Mouse (Mus musculus) spleen, adult 2 months (tissue): ENCODE data around the gene Pgls. TPM values are rescaled to one million over a fixed set of nuclear protein-coding genes. Genes with fewer than 3 reads are reported as not detected.
A peak's percentile ranks its signal among the peaks of the same experiment; 100 is the strongest.

ENCODE experiments used
- DNase-seq, 2 experiments: peaks; one replicate each; pipeline versions ENCODE4 v3.0.0 to v3.0.0-alpha.2; 2012 to 2021; ENCODE audit warnings: low spot score in 2 of 2, low read depth in 1 of 2
- H3K27ac ChIP-seq: fragments of 200-500 bp; 2 replicates; pipeline ENCODE4 v1.5.1; 2012; ENCODE audit warnings: low read length, inconsistent platforms; ENCODE audit not compliant: insufficient read depth
- H3K27me3 ChIP-seq: fragments of 200-500 bp; 2 replicates; pipeline ENCODE4 v1.6.1; 2012; ENCODE audit warnings: mild to moderate bottlenecking, moderate library complexity, low read length, inconsistent platforms; ENCODE audit not compliant: control insufficient read depth, insufficient read depth
- H3K36me3 ChIP-seq: fragments of 200-500 bp; 2 replicates; pipeline ENCODE4 v1.6.1; 2012; ENCODE audit warnings: mild to moderate bottlenecking, low read length, inconsistent platforms; ENCODE audit not compliant: control insufficient read depth, insufficient read depth
- H3K4me1 ChIP-seq: fragments of 200-500 bp; 2 replicates; pipeline ENCODE4 v1.6.1; 2011; ENCODE audit warnings: inconsistent platforms; ENCODE audit not compliant: control insufficient read depth, insufficient read depth, insufficient read length
- H3K4me3 ChIP-seq: fragments of 200-500 bp; 2 replicates; pipeline ENCODE4 v1.5.1; 2011; ENCODE audit warnings: mild to moderate bottlenecking, inconsistent platforms; ENCODE audit not compliant: insufficient read depth, insufficient read length; ENCODE audit errors: extremely low read depth
- CTCF ChIP-seq: fragments of 200-500 bp; IDR thresholded peaks from 2 replicates; pipeline ENCODE4 v1.5.1; 2011; ENCODE audit warnings: mild to moderate bottlenecking, inconsistent platforms; ENCODE audit not compliant: insufficient read depth, insufficient read length, insufficient replicate concordance; ENCODE audit errors: extremely low read depth
- POLR2A ChIP-seq: fragments of 200-500 bp; IDR thresholded peaks from 2 replicates; pipeline ENCODE4 v1.6.1; 2011; ENCODE audit warnings: low read depth, low read length, inconsistent platforms
- WGBS: fragments of 180-500 bp; shearing (Covaris S2); methylation state at CpG from one replicate; pipeline ENCODE4 v1.1.7; 2018; 5-methylcytosine and 5-hydroxymethylcytosine counted together
- polyA plus RNA-seq: library from polyadenylated mRNA; depleted of rRNA; stranded (reverse); fragments of >200 nt; gene quantifications from 2 replicates; pipeline ENCODE4 v1.2.3, GENCODE M21; 2012; rRNA removed

Pgls gene
- 171 and 224 TPM in 2 replicates for polyA plus RNA-seq

DNA sequence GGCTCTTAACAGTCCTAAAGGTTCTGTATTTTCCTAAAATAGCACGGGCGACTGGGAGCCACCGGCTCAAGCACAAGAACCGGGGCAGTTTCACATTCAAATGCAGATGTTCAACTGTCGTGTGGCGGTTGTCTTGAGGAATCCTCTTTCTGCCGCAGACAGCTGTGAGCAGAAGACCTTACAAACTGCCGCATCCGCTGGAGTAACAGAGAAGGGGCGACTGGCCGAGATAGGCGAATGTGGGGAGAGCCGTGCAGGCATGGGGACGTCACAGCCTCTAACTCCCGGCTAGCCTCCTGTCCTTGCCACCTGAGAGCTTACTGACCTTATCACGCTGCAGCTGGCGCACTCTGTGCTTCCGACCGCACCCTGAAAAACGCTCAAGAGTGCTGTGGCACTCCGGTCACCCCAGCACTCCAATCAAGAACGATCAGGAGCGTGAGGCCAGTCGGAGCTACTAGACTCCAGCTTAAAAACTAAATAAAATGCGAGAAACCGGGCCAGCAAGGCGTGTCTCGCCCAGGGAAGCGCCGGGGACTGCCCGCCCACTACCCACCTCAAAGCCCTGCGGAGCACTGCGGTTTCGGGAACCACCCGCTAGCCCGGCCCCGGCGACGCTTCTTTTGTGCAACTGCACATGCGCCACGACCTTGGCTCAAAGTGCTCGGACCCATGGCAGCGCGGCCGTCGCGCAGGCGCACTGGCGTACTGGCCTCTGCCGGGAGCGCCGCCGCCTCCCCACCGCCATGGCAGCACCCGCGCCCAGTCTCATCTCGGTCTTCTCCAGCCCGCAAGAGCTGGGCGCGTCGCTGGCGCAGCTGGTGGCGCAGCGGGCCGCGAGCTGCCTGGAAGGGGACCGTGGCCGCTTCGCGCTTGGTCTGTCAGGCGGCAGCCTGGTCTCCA is at the start of gene Pgls:
Gene Pgls, plus strand, starts transcription at position 706 of the 903 bp plus-strand sequence.
- Histone ChIP-seq H3K4me1 (peaks cover 20% of the 10 kb centered on the region; the same call in 1 of the 2 replicates), H3K4me3 (peak within 1 kb of the TSS; percentile 95), H3K27me3 (no peaks in the 10 kb centered on the region), H3K27ac (peak within 1 kb of the TSS; percentile 99), H3K36me3 (no peaks in the 10 kb centered on the region)
- TF ChIP-seq POLR2A (peak; percentile 65), CTCF (no peak)
- under 1% methylated on average over 71 of the region's 71 CpGs for WGBS
- DNase-seq: peak; percentile 76 to 96

DNA sequence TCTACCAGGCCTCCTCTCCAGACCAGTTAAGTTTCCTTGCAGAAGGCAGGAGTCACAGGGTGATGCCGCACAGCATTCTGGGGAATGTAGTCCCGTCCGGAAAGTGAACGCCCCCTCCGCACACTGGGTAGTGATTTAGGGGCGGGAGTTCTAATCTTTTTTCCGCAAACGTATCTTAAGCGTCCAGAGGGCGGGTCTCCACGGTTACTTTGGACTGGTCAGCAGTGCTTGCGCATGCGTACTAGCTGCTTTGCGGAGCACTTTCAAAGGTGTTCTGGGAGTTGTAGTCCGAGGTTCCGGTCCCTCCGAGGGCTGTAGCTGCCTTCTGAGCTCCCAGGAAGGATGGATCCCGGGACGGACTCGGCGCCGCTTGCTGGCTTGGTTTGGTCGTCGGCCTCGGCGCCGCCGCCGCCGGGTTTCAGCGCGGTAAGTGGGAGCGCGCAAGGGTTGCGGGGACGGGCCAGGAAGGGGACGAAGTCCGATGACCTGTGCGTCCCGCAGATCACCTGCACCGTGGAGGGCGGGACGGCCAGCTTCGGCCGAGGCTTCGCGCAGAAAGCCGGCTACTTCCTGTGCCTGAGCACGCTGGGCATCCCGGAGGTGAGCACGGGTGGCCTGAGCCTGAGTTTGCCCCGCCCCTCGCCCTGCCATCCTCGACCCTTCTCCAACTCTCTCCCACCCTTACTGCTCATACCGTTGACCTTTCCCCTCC is 49.2 kb upstream of the Pgls start, which contains the start of gene Mvb12a:
Gene Mvb12a, plus strand, starts transcription at position 291 of the 712 bp plus-strand sequence.
- Histone ChIP-seq H3K27me3 (no peaks in the 10 kb centered on the region), H3K4me3 (peak within 1 kb of the TSS; percentile 86)
- WGBS: under 1% methylated on average over 55 of the region's 55 CpGs

DNA sequence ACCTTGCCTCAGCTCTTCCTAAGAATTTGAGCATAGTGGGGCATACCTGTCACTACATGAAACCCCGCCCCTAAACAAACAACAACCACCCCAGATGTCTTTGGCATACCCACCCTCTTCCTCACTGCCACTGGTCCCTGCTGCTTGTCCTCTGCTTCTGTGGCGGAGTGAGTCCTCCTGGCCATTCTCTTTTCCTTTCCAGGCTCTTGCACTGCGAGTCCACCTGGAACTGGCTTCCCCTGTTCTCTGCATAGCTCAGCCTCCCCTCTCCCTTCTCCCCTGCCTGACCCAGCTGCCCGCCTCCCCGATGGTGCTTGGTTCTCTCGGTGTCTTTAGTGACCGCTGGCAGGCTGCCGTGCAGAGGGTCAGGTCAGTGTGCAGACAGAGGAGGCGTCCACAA is 48.2 kb upstream of the Pgls start:
- H3K4me1 ChIP-seq: peaks cover 5% of the 10 kb centered on the region
- no peak for TF ChIP-seq POLR2A
- no peak for TF ChIP-seq CTCF
- peaks cover 18% of the 10 kb centered on the region for H3K36me3 ChIP-seq
- no peak overlapping the region for H3K4me3 ChIP-seq
- no peak for DNase-seq
- H3K27me3 ChIP-seq: no peaks in the 10 kb centered on the region
- whole genome bisulfite sequencing: 91% methylated on average over 9 of the region's 9 CpGs
- no peak overlapping the region for H3K27ac ChIP-seq

More for the DNA sequence above, 49.2 kb upstream of the Pgls start, which contains the start of gene Mvb12a:
- Histone ChIP-seq H3K36me3 (peaks cover 16% of the 10 kb centered on the region), H3K27ac (peak within 1 kb of the TSS; percentile 62), H3K4me1 (peaks cover 5% of the 10 kb centered on the region)
- TF ChIP-seq POLR2A: peak; percentile 9; the same call in 1 of the 2 replicates
- TF ChIP-seq CTCF: no peak
- peak; percentile 96 to 98 for DNase-seq

DNA sequence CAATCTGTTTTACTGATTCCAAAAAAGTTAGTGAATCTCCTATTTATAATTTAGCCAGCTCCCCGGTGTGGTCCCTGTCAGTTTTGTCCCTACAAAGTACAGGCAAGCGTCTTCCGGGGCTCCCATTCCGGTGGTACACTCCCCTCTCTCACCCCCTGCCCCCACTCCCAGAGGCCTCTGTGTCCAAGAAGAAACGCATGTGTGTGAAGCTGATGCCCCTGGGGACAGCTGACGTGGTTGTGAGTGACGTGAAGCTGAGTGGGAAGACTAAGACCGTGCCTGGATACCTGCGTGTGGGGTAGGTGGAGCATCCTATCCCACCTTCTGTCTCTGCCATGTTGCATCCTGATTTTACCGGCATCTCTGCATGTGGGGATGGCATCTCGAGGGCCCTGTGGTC is 46.9 kb upstream of the Pgls start:
- WGBS: 95% methylated on average over 11 of the region's 11 CpGs
- H3K4me3 ChIP-seq: no peak overlapping the region
- H3K27ac ChIP-seq: no peak overlapping the region
- DNase-seq: no peak
- H3K4me1 ChIP-seq: peaks cover 5% of the 10 kb centered on the region
- peaks cover 18% of the 10 kb centered on the region for H3K36me3 ChIP-seq
- no peak for TF ChIP-seq POLR2A
- TF ChIP-seq CTCF: no peak
- no peaks in the 10 kb centered on the region for H3K27me3 ChIP-seq

DNA sequence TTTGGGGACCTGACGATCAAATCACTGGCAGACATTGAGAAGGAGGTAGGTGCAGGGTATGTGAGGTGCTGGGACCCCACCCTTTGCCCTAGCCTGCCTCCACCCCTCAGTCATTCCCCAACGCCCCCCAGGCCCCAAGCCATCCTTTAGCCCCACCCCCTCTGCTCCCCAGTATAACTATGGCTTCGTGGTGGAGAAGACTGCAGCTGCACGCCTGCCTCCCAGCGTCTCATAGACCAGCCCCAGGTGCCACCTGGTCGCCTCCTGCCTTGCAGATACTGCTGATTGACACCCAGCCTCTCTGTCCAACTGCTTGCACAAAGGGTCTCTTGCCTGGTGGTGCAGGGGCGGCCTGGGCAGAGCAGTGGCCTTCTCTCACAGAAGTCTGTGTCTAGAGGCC is 44.4 kb upstream of the Pgls start:
- H3K27ac ChIP-seq: no peak overlapping the region
- WGBS: 83% methylated on average over 7 of the region's 7 CpGs

DNA sequence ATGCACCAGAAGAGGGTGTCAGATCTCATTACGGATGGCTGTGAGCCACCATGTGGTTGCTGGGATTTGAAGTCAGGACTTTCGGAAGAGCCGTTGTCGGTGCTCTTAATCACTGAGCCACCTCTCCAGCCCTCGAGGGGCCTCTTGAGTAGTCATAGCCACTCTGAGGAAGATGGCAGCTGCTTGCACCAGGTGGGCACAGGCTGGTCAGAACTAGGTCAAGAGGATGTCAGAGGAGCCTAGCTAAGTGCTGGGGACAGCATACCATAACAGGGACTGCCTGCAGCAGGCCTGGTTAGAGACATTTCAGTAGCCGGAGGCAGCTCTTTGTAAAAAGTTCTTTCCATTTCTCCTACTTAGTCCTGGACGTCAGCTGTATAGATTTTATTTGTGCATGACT is 41.2 kb upstream of the Pgls start:
- TF ChIP-seq POLR2A (no peak), CTCF (no peak)
- WGBS: 83% methylated on average over 7 of the region's 7 CpGs

More for the DNA sequence above, 44.4 kb upstream of the Pgls start:
- Histone ChIP-seq H3K4me3 (no peak overlapping the region), H3K36me3 (peaks cover 18% of the 10 kb centered on the region), H3K4me1 (peaks cover 5% of the 10 kb centered on the region), H3K27me3 (no peaks in the 10 kb centered on the region)
- no peak for DNase-seq
- TF ChIP-seq CTCF (no peak), POLR2A (no peak)

More for the DNA sequence above, 41.2 kb upstream of the Pgls start:
- Histone ChIP-seq H3K27me3 (no peaks in the 10 kb centered on the region), H3K4me3 (no peak overlapping the region), H3K36me3 (peaks cover 11% of the 10 kb centered on the region), H3K4me1 (no peaks in the 10 kb centered on the region), H3K27ac (no peak overlapping the region)
- DNase-seq: no peak
